Mouse (Mus musculus): Measurements from ENCODE around the gene Gm5089. TPM values are rescaled to one million over a fixed set of nuclear protein-coding genes. Genes with fewer than 3 reads are reported as not detected.

Gene Gm5089
- polyA plus RNA-seq, 1 experiment = not detected

DNA sequence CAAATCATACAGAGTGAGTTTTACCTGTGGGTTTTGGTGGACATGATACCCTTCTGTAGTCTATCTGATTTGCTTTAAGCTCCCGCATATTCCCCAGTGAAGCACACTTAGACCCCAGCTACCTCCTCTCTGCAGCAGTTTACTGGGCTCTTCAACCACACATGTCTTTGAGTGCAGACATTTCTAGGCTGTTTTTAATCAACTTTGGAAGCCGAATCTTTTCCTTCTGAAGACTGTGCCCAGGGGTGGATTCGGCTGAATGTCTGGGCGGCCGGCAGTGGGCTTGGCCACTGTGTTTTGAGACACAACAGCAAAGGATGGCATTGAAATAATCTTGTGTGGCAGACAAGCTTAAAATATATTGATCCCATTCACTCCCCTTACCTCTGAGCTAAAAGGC lies 36.5 kb upstream of the Gm5089 start:
- H3K27me3 ChIP-seq (ENCODE audit: control insufficient read depth, insufficient read depth, low read length) = peaks cover 3% of the 10 kb centered on the region
- no peak overlapping the region for H3K27ac ChIP-seq (ENCODE audit: control insufficient read depth, insufficient read depth, low read depth, low read length)
- no peak overlapping the region for H3K4me3 ChIP-seq (ENCODE audit: control insufficient read depth, low read depth, low read length)
- peaks cover 10% of the 10 kb centered on the region for H3K4me1 ChIP-seq (ENCODE audit: control insufficient read depth, insufficient read depth, low read length)
- no peaks in the 10 kb centered on the region for H3K36me3 ChIP-seq (ENCODE audit: control insufficient read depth, insufficient read depth, low read length)
- TF ChIP-seq CTCF (IDR thresholded peaks at IDR 0.05; ENCODE audit: control insufficient read depth, insufficient read depth, insufficient replicate concordance, low read depth, low read length) (no peak), POLR2A (IDR thresholded peaks at IDR 0.05; ENCODE audit: control insufficient read depth, low read depth, low read length) (no peak)

DNA sequence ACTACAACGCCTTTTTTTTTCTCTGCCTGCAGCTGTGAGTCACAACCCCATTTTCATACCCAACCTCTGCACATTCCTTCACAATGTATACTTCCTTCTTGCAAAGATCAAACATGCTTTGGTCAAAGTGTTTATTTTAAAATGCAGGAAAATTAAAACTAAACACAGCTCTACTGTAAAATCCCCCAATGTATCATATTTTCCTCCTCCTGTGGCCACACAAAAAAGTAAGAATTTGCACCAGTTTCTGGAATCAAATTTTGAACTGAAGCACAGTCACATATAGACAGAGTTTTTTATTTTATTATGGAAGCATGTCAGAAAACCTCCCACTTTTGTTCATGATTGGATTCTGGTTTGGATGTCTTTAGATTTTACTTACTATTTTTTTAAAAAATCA lies 35.7 kb upstream of the Gm5089 start:
- Histone ChIP-seq H3K4me1 (ENCODE audit: control insufficient read depth, insufficient read depth, low read length) (peaks cover 10% of the 10 kb centered on the region), H3K36me3 (ENCODE audit: control insufficient read depth, insufficient read depth, low read length) (no peaks in the 10 kb centered on the region), H3K4me3 (ENCODE audit: control insufficient read depth, low read depth, low read length) (no peak overlapping the region), H3K27ac (ENCODE audit: control insufficient read depth, insufficient read depth, low read depth, low read length) (no peak overlapping the region), H3K27me3 (ENCODE audit: control insufficient read depth, insufficient read depth, low read length) (peaks cover 3% of the 10 kb centered on the region)
- TF ChIP-seq CTCF (IDR thresholded peaks at IDR 0.05; ENCODE audit: control insufficient read depth, insufficient read depth, insufficient replicate concordance, low read depth, low read length) = no peak
- TF ChIP-seq POLR2A (IDR thresholded peaks at IDR 0.05; ENCODE audit: control insufficient read depth, low read depth, low read length) = no peak

DNA sequence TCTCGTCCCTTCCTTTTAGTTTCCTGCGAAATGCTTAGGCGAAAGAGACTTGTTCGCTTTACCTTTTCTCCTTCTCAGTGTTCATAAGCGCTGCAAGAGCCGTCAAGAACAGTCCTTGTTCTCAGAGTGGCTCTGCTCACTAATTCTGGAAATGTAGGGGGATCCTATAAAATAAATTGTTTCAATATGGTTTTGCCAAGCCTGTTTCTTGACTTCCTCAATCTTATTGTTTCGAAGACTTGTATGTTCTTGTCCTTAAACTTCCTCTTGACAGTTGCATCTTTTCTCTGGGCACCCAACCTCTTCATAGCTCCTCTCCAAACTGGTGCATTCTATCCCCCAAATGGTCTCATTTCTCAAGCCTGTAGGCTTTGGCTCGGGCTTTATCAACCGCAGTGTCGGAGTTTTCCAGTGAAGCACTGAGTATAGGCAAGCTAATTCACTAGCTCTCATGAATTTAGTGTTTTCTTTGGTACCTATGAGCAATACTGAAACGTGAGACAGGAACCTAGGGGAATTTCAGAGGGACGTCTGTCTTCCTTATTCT lies 34.8 kb upstream of the Gm5089 start:
- H3K4me1 ChIP-seq (ENCODE audit: control insufficient read depth, insufficient read depth, low read length) = peaks cover 5% of the 10 kb centered on the region
- TF ChIP-seq CTCF (IDR thresholded peaks at IDR 0.05; ENCODE audit: control insufficient read depth, insufficient read depth, insufficient replicate concordance, low read depth, low read length) = no peak
- no peak for TF ChIP-seq POLR2A (IDR thresholded peaks at IDR 0.05; ENCODE audit: control insufficient read depth, low read depth, low read length)
- H3K27me3 ChIP-seq (ENCODE audit: control insufficient read depth, insufficient read depth, low read length) = peaks cover 3% of the 10 kb centered on the region
- H3K4me3 ChIP-seq (ENCODE audit: control insufficient read depth, low read depth, low read length) = no peak overlapping the region
- no peaks in the 10 kb centered on the region for H3K36me3 ChIP-seq (ENCODE audit: control insufficient read depth, insufficient read depth, low read length)
- H3K27ac ChIP-seq (ENCODE audit: control insufficient read depth, insufficient read depth, low read depth, low read length) = no peak overlapping the region

DNA sequence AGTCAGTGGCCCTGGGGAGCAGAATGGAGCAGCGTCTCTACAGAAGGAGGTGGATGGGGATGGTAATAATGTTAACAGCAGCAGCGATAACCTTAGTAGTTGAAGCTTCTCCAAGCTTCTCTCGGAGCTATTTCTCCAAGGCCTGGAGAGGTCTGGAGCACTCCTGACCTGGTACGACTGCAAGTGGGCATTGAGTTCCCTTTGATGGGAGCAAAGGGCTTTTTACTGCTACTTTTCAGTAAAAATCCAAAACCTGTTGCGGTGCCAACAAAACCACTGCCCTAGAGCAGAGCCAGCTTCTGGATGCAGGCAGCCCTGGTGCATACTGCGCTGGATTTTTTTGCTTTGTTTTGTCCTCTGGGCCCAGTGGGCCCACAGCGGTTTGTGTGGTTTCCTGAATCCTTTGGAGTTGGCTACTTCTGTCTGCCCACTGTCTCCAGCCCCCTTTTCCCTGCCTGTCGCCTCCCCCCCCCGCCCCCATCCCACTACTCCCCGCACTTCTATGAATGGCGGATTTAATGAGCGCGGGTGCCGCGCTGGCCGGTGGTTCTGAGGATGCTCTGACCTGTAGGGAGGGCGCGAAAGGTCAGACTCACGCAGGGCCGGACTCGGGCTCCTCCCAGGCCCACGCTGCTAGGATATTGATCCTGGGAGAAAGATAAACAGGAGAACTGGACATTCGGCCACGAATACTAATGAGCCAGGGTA lies 34.1 kb upstream of the Gm5089 start:
- Histone ChIP-seq H3K27ac (ENCODE audit: control insufficient read depth, insufficient read depth, low read depth, low read length) (no peak overlapping the region), H3K36me3 (ENCODE audit: control insufficient read depth, insufficient read depth, low read length) (no peaks in the 10 kb centered on the region)
- TF ChIP-seq POLR2A (IDR thresholded peaks at IDR 0.05; ENCODE audit: control insufficient read depth, low read depth, low read length) (no peak), CTCF (IDR thresholded peaks at IDR 0.05; ENCODE audit: control insufficient read depth, insufficient read depth, insufficient replicate concordance, low read depth, low read length) (no peak)

DNA sequence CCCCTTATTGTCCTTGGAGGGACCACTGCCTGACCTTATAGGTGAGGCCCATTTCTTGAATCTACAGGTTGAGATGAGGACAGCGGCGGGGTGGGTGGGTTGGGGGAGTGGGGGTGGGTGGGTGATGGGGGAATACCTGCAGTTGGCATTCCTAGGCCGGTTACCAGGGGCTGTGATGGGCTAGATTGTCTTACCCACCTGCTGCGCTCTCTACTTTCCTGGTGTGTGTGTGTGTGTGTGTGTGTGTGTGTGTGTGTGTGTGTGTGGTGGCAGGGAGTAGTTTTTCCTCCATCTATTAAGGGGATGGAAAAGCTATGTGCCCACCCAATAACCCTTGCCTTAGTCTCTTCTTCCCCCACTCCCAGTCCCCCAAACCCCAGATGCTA lies 33.5 kb upstream of the Gm5089 start:
- no peaks in the 10 kb centered on the region for H3K4me1 ChIP-seq (ENCODE audit: control insufficient read depth, insufficient read depth, low read length)
- peaks cover 3% of the 10 kb centered on the region for H3K27me3 ChIP-seq (ENCODE audit: control insufficient read depth, insufficient read depth, low read length)
- no peaks in the 10 kb centered on the region for H3K36me3 ChIP-seq (ENCODE audit: control insufficient read depth, insufficient read depth, low read length)
- H3K4me3 ChIP-seq (ENCODE audit: control insufficient read depth, low read depth, low read length) = no peak overlapping the region
- no peak for TF ChIP-seq CTCF (IDR thresholded peaks at IDR 0.05; ENCODE audit: control insufficient read depth, insufficient read depth, insufficient replicate concordance, low read depth, low read length)
- no peak for TF ChIP-seq POLR2A (IDR thresholded peaks at IDR 0.05; ENCODE audit: control insufficient read depth, low read depth, low read length)
- no peak overlapping the region for H3K27ac ChIP-seq (ENCODE audit: control insufficient read depth, insufficient read depth, low read depth, low read length)

More for the DNA sequence above, 34.1 kb upstream of the Gm5089 start:
- Histone ChIP-seq H3K4me3 (ENCODE audit: control insufficient read depth, low read depth, low read length) (no peak overlapping the region), H3K4me1 (ENCODE audit: control insufficient read depth, insufficient read depth, low read length) (no peaks in the 10 kb centered on the region), H3K27me3 (ENCODE audit: control insufficient read depth, insufficient read depth, low read length) (peaks cover 3% of the 10 kb centered on the region)

DNA sequence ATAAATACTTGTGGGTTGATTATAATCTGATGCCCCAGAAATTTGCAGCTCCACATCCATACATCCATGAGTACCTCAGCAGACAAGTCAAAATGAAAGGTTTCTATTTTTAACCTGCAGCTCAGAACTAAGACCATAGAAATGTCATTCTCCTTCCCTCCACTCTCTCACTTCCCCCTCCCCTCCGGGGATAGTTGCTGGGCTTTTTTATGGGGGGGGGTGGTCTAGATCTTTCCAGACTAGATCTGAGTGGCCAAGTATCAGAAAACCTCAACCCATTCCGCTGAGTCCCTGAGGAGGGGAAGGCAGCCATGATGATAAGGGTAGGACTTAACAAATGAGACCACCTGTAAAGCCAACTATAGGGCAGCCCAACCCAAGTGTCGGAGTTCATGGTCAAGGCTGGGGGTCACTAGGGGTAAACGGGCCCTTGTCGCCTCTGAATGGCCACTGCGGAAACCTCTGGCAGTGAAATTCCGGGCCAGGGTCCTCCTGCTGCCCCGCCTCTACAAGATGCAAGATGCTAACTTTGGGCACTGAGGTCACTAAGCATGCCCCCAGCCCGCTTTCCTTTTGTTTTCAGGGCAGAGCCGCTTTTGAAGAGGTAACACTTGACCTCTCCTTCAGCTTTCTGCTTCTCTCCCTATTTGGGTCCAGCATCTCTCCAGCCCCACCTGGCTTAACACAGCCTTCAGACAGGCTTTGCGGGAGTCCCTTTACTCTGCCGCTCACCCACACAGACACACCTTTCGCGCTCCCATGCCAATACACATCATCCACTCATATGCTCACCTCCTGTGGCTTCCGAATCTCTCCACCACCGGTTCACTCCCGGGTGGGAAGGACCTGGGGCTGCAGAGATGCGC lies 32.9 kb upstream of the Gm5089 start:
- H3K4me3 ChIP-seq (ENCODE audit: control insufficient read depth, low read depth, low read length) = no peak overlapping the region
- H3K36me3 ChIP-seq (ENCODE audit: control insufficient read depth, insufficient read depth, low read length) = no peaks in the 10 kb centered on the region
- peaks cover 6% of the 10 kb centered on the region for H3K27me3 ChIP-seq (ENCODE audit: control insufficient read depth, insufficient read depth, low read length)
- no peak for TF ChIP-seq CTCF (IDR thresholded peaks at IDR 0.05; ENCODE audit: control insufficient read depth, insufficient read depth, insufficient replicate concordance, low read depth, low read length)
- TF ChIP-seq POLR2A (IDR thresholded peaks at IDR 0.05; ENCODE audit: control insufficient read depth, low read depth, low read length) = no peak
- H3K27ac ChIP-seq (ENCODE audit: control insufficient read depth, insufficient read depth, low read depth, low read length) = no peak overlapping the region
- H3K4me1 ChIP-seq (ENCODE audit: control insufficient read depth, insufficient read depth, low read length) = peaks cover under 1% of the 10 kb centered on the region; the same call in 1 of the 2 replicates

DNA sequence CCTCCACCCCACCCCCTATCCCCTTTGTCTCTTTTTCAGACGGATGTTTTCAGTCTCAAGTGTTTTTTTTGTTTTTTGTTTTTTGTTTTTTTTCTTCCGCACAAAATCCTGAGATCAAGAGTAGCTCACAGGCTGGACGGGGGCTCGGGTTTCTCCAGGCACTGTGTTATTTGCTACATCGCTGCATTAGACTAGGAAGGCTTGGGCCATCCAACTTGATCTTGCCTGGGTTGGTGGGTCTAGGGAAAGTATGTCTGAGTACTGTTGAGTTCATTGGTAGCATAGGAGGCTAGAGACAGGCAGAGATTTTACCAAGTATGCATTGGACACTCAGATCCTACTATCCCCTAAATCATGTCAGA lies 32.1 kb upstream of the Gm5089 start:
- Histone ChIP-seq H3K27ac (ENCODE audit: control insufficient read depth, insufficient read depth, low read depth, low read length) (no peak overlapping the region), H3K4me1 (ENCODE audit: control insufficient read depth, insufficient read depth, low read length) (peaks cover 3% of the 10 kb centered on the region; the same call in 1 of the 2 replicates), H3K4me3 (ENCODE audit: control insufficient read depth, low read depth, low read length) (no peak overlapping the region), H3K36me3 (ENCODE audit: control insufficient read depth, insufficient read depth, low read length) (no peaks in the 10 kb centered on the region), H3K27me3 (ENCODE audit: control insufficient read depth, insufficient read depth, low read length) (peaks cover 9% of the 10 kb centered on the region)
- TF ChIP-seq CTCF (IDR thresholded peaks at IDR 0.05; ENCODE audit: control insufficient read depth, insufficient read depth, insufficient replicate concordance, low read depth, low read length) (no peak), POLR2A (IDR thresholded peaks at IDR 0.05; ENCODE audit: control insufficient read depth, low read depth, low read length) (no peak)
